Mouse (Mus musculus) thymus, postnatal 4 days (tissue): ENCODE results near the gene Cbl.

ENCODE experiments used
- DNase-seq: peaks from one replicate; pipeline ENCODE4 v3.0.0; 2021

The Cbl gene

GRCm38 (mm10) chr9:44233802-44234478 lies at the start of gene Cbl:
Gene Cbl, minus strand, starts transcription at chr9:44234049.
- DNase-seq = peak; percentile 98

GRCm38 (mm10) chr9:44283183-44283582 lies 49.3 kb upstream of the Cbl start:
- no peak for DNase-seq

DNA sequence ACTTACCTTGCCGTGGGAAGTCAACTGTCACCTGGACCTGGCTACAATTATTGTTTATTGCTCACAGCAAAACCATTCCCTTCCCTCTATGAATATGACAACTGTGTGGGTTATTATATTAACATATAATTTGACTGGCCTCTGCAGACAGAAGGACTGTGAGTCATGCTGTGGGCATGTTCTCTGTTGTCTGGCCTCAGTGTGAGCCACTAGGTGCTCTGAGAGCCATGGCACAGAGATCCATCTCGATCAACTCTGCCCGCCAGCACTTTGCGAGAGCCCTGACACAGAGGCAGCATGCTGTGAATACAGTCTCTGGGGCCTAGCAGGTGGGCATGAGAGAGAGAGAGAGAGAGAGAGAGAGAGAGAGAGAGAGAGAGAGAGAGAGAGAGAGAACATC lies 36.1 kb upstream of the Cbl start:
- DNase-seq = no peak

DNA sequence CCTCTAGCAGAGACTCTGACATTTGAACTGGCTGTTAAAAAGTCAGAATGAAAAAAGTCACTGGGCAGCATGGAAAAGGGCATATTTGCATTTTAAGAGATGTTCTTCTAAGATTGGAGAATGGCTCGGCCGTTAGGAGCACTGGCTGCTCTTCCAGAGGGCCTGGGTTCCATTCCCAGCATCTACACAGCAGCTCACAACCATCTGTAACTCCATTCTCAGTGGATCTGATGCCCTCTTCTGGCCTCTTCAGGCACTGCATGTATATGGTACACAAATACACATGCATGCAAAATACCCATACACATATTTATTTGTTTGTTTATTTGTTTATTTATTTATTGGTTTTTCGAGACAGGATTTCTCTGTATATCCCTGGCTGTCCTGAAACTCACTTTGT lies 35.2 kb upstream of the Cbl start:
- peak; percentile 74 for DNase-seq

DNA sequence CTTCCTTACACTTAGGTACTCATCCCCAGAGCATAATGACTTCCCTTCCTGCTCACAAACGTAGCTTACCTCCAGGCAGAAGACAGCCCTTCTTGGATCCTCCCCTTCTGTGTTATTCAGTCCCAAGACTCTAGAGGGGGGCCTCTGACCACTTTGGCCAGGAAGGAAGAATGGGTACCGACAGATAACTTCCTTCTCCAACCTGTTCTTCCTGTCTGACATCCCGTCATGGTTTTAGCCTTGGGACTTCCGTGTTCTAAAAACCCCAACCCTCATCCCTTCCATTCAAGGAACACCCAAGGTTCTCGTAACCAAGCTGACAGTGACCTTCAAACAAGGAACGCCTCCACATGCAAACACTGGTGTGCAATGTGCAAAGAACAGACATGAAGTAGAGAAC lies 34.6 kb upstream of the Cbl start, which contains the start of gene Nlrx1:
Gene Nlrx1, minus strand, starts transcription at position 168 of the 400 bp plus-strand sequence.
- DNase-seq = no peak

DNA sequence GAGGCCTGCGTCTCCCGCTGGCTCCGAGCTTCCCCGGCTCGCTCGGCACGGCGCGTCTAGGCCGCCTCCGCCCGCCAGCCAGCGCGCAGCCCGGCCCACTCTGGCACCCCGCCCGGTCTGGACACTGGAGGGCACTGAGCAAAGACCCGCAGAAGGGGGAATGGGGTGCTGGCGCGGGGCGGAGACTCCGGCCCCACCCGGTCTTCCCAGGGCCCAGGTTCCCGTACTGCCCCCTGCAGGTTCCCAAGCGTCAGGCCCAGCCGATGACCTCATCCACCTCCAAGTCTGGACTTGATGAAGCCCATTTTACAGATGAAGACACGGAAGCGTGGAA lies 34.1 kb upstream of the Cbl start:
- DNase-seq = peak; percentile 91

DNA sequence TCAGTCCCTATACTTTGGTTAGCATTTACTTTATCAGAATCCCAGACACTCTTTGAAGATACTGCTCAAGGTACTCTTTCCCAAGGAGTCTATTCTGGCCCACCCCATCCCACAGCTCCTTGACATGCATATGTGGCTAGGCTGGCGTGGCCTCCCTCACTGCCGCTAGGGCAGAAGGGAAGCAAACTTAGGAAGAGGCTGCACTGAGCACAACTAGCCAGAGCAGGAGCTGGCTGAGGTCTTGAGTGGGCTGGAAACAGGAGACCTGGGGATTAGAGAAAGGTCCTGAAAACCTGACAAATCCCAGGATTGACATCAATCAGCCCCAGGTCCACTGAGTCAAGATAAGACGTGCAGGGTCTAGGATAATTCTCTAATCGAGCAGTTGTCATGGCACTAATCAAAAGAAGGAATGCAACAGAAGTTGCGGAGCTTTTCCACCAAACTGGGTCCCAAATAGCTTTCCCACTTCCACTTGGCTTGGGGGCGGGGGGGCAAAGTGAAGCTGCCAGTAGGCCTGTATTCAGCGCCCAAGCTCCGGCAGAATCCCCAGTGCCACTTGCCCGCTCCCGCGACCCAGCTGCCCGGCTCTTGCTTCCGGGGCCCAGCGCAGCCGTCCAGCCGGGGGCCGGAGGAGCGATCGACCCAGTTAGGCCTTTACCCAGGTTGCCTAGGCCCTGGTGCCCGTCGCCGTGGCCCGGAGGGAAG lies 33.6 kb upstream of the Cbl start:
- peak; percentile 49 for DNase-seq

GRCm38 (mm10) chr9:44266478-44267226 lies 32.8 kb upstream of the Cbl start:
- no peak for DNase-seq

GRCm38 (mm10) chr9:44261388-44261787 lies 27.5 kb upstream of the Cbl start:
- no peak for DNase-seq

- no peak for DNase-seq
Observed at GRCm38 (mm10) chr9:44259014-44259413, 25.2 kb upstream of the Cbl start.

- peak; percentile 25 for DNase-seq
Observed at GRCm38 (mm10) chr9:44256213-44256612, 22.4 kb upstream of the Cbl start.

- no peak for DNase-seq
Observed at GRCm38 (mm10) chr9:44255136-44255521, 21.3 kb upstream of the Cbl start.

- DNase-seq = peak; percentile 15
Observed at GRCm38 (mm10) chr9:44254508-44255135, 20.8 kb upstream of the Cbl start.

DNA sequence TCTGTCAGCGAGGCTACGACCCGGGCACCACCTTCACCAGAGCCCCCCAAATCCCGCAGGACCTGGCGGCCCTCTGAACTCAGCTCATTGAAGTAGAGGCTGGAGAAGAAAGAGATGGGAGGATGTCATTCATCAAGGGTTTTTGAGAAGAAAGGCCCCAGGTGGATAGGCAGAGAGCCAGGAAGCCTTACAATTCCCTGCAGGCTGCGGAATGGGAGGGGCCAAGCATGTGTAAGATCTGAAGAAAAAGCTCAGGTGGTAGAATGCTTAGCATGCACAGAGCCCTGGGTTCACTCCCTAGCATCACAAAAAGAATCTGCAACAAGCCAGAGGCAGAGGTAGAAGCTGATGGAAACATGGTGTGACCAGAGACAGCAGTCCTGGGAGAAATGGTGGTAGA lies 19.6 kb upstream of the Cbl start:
- peak; percentile 74 for DNase-seq

- peak; percentile 7 for DNase-seq
Observed at GRCm38 (mm10) chr9:44251314-44251713, 17.5 kb upstream of the Cbl start, which contains the start of gene Pdzd3. Gene Pdzd3, minus strand, starts transcription at chr9:44251471.

- peak; percentile 17 for DNase-seq
Observed at GRCm38 (mm10) chr9:44250445-44250844, 16.6 kb upstream of the Cbl start.

DNA sequence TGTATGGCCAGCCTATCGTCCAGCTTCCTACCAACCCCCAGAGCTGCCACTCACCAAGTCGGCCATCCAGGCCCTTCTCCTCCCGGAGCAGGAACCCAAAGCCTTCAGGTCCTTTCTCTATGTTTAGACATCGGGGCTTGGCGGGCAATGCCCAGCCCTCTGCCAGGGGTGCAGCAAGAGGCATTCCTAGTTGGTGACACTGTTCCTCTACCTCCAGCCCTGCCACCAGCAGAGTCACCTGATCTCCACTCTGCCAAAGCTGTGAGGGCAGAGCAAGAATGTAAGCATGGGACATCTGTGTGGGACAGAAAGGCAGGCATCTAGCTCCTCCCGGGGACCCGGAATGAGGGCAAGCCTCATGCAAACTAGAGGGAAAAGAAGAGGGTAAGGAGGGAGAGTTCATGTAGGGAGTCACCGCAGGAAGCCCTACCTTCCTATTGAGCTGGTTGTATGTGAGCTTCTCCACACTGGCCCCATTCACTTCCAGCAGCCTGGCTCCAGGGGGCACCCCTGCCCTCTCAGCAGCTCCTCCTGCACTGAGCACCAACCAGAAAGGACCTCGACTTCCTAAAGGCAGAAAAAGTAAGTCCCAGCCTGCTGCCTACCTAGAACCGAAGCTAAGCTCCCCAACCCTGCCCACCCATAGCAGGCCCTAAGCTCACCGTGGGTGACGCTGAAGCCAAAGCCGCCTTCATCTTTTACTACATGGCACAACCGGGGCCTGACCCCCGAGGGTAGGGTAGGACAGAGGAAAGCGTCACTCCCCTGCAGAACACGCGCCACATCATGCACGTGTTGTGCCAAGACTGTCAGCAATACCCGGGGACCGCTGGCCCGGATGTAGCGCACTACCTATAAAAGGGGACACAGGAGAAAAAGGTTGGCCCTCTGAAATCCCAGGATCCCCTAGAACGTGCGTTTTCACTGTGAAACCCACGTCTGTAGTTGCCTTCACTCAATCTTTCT lies 15.6 kb upstream of the Cbl start:
- DNase-seq = peak; percentile 90

DNA sequence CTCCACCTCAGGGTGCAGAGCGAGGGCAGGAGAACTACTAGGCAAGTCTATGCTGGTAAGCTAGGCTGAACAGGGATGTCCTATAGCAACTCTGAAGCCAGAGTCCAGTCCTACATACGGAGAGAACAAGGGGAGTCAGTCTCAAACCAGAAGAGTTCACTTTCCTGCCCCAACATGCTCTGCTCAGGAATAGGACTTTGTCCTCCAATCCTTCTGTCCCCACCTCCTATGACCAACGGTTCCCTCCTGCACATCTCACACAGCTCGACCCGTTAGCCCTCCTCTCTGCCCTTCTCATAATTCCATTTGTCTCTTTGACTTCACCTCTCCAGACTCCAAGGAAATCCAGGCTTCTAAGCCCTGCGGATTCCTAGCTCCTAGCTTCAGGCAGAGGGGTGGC lies 14.1 kb upstream of the Cbl start:
- DNase-seq = no peak

DNA sequence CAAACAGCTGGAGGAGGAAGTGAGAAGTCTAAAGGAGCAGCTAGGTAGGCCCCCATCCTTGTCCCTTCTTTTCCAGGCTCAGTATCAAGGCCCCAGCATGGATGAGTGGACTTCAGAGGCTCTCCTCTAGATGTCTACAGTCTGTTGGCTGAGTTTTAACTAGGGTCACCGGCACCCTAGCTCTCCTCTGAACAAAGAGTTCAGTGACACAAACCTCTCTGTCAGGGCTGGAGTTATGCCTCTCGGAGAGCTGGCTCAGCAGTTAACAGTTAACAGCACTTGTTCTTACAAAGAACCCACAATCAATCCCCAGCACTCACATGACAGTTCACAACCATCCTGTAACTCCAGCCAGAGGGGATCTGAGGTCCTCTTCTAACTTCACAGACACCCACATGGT lies 9.8 kb upstream of the Cbl start:
- no peak for DNase-seq

GRCm38 (mm10) chr9:44241418-44241817 lies 7.6 kb upstream of the Cbl start:
- peak; percentile 59 for DNase-seq

- peak; percentile 30 for DNase-seq
Observed at GRCm38 (mm10) chr9:44240911-44241310, 7.1 kb upstream of the Cbl start.

DNA sequence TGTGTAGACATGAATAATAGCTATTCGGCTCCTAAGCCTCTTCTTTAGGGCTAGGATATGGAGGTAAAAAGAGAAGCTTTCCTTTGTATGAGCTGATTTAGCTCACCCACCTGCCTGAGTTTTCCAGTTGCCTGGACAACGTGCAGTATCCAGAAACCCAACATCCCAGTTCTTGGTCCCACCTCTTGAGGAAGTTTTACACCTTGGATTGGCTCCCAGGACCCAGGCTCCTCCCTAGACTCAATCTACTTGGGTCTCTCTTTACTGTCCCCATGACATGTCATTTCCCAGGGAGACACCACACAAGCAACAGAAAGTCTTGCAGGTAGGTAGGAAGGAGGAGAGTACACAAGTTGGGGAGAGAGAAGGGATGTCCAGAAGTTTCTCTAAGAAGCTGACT lies 6.5 kb upstream of the Cbl start, which contains the start of gene Ccdc153:
Gene Ccdc153, plus strand, starts transcription at position 278 of the 400 bp plus-strand sequence.
- DNase-seq = no peak
